Comparison of ENCODE assay signal across 8 mouse cellular contexts in genomic region chr13:100832741-100833639, GRCm38 (mm10). TPM values are rescaled to one million over a fixed set of nuclear protein-coding genes. Genes with fewer than 3 reads are reported as not detected.
DNase-seq lines count a peak whose midpoint lies in the region; ATAC-seq lines count a peak whose summit lies in the region.

TSS of gene Slc30a5 (minus strand) at chr13:100833427.

- peaks cover 4% of the 10 kb centered on the region; the same call in 1 of the 2 replicates for H3K36me3 ChIP-seq in forebrain, embryonic 14.5 days (ENCODE audit: control insufficient read depth, insufficient read depth, low read length)
- peaks cover 2% of the 10 kb centered on the region; the same call in 1 of the 2 replicates for H3K36me3 ChIP-seq in neural tube, embryonic 15.5 days

- ATAC-seq in forebrain, embryonic 14.5 days = peak; percentile 99
- peak; percentile 98 for ATAC-seq in neural tube, embryonic 15.5 days (ENCODE audit: low FRiP score)

- peak within 1 kb of the TSS; percentile 94 for H3K9ac ChIP-seq in forebrain, embryonic 14.5 days (ENCODE audit: low read length)
- H3K9ac ChIP-seq in neural tube, embryonic 15.5 days (replicated peaks) = peak within 1 kb of the TSS; percentile 92

- peak; percentile 99 for DNase-seq in ES-CJ7 (ENCODE audit: low read depth, low spot score)
- peak; percentile 100 for DNase-seq in cerebellum, adult 11 months
- DNase-seq in forebrain, embryonic 14.5 days (ENCODE audit: low spot score) = peak; percentile 100
- peak; percentile 99 for DNase-seq in heart, postnatal 14 days
- peak; percentile 99 for DNase-seq in layer of hippocampus, adult 11-12 months (ENCODE audit: low spot score)
- DNase-seq in lung, adult 18-20 months = peak; percentile 99
- peak; percentile 99 for DNase-seq in testis, postnatal 14 days (ENCODE audit: low spot score)

- H3K4me2 ChIP-seq in forebrain, embryonic 14.5 days (ENCODE audit: low read length) = peak within 1 kb of the TSS; percentile 81
- peak within 1 kb of the TSS; percentile 81 for H3K4me2 ChIP-seq in neural tube, embryonic 15.5 days

- H3K27ac ChIP-seq in forebrain, embryonic 14.5 days (ENCODE audit: low read depth, low read length) = peak within 1 kb of the TSS; percentile 84
- H3K27ac ChIP-seq in neural tube, embryonic 15.5 days (replicated peaks) = peak within 1 kb of the TSS; percentile 95

- no peaks in the 10 kb centered on the region for H3K27me3 ChIP-seq in forebrain, embryonic 14.5 days (replicated peaks; ENCODE audit: control insufficient read depth, insufficient read depth, low read length)
- H3K27me3 ChIP-seq in neural tube, embryonic 15.5 days (replicated peaks) = no peaks in the 10 kb centered on the region

- no peaks in the 10 kb centered on the region for H3K9me3 ChIP-seq in forebrain, embryonic 14.5 days (replicated peaks; ENCODE audit: control insufficient read depth, low read length)
- H3K9me3 ChIP-seq in neural tube, embryonic 15.5 days (replicated peaks) = no peaks in the 10 kb centered on the region

- peaks cover 14% of the 10 kb centered on the region for H3K4me1 ChIP-seq in forebrain, embryonic 14.5 days (ENCODE audit: control insufficient read depth, insufficient read depth, low read length)
- peaks cover 24% of the 10 kb centered on the region for H3K4me1 ChIP-seq in neural tube, embryonic 15.5 days

- peak within 1 kb of the TSS; percentile 94 for H3K4me3 ChIP-seq in forebrain, embryonic 14.5 days (ENCODE audit: low read depth, low read length)
- H3K4me3 ChIP-seq in neural tube, embryonic 15.5 days (replicated peaks) = peak within 1 kb of the TSS; percentile 83

- WGBS in forebrain, embryonic 14.5 days = under 1% methylated on average over 75 of the region's 94 CpGs
- under 1% methylated on average over 90 of the region's 94 CpGs for WGBS in neural tube, embryonic 15.5 days

- intact Hi-C loops in heart, postnatal 14 days (cut with DNase I) = loop anchor here (5.0 kb wide), 1 partner anchor 101 kb away; the partner anchor contains the start of gene Cdk7

RNA-seq across cellular contexts. Expression of gene Slc30a5, which starts in this region (rescaled TPM):
- polyA plus RNA-seq in forebrain, embryonic 14.5 days (2014; fragmentation: Nextera tagmentation; extraction: Ambion mirVana) = 35.8 and 39.4 TPM in 2 replicates
- 10 to 100 TPM; 23.6 to 24.8 TPM for total RNA-seq in heart, postnatal 14 days (2021)
- 34.1 and 38.6 TPM in 2 replicates for polyA plus RNA-seq in neural tube, embryonic 15.5 days (2015; fragmentation: Nextera tagmentation; extraction: Ambion mirVana)

Comparison
In these comparisons a context has a peak if more than half of its experiments do, and no peak if none do; other contexts are left out.
1. Peak in every context shown above with its lines: DNase-seq, ATAC-seq, H3K4me3 ChIP-seq and H3K27ac ChIP-seq.